Mouse (Mus musculus) liver, embryonic 12.5 days (tissue): ENCODE measurements around the gene Pou2f3. TPM values are rescaled to one million over a fixed set of nuclear protein-coding genes. Genes with fewer than 3 reads are reported as not detected.

Source experiments
- ATAC-seq: fragments of 200-750 bp; cut with Nextera tagmentation; 2 replicates; pipeline ENCODE4 v1.8.0; 2017; ENCODE audit warnings: moderate number of reproducible peaks, mild to moderate bottlenecking, moderate library complexity
- H3K27ac ChIP-seq: fragments of 300-500 bp; sonication (generic); 2 replicates; pipeline ENCODE4 v1.5.1; 2016; ENCODE audit warnings: mild to moderate bottlenecking
- H3K27me3 ChIP-seq: fragments of 300-500 bp; sonication (generic); replicated peaks from 2 replicates; pipeline ENCODE4 v1.6.1; 2016; ENCODE audit warnings: mild to moderate bottlenecking, moderate library complexity
- H3K36me3 ChIP-seq: fragments of 300-500 bp; sonication (generic); 2 replicates; pipeline ENCODE4 v1.6.1; 2016; ENCODE audit warnings: mild to moderate bottlenecking, moderate library complexity
- H3K4me1 ChIP-seq: fragments of 300-500 bp; sonication (generic); 2 replicates; pipeline ENCODE4 v1.6.1; 2016
- H3K4me2 ChIP-seq: fragments of 300-500 bp; sonication (generic); 2 replicates; pipeline ENCODE4 v1.6.1; 2016; ENCODE audit warnings: mild to moderate bottlenecking, moderate library complexity
- H3K4me3 ChIP-seq: fragments of 300-500 bp; sonication (generic); 2 replicates; pipeline ENCODE4 v1.5.1; 2016; ENCODE audit warnings: mild to moderate bottlenecking, moderate library complexity
- H3K9ac ChIP-seq: fragments of 300-500 bp; sonication (generic); 2 replicates; pipeline ENCODE4 v1.6.1; 2016; ENCODE audit warnings: mild to moderate bottlenecking, moderate library complexity
- H3K9me3 ChIP-seq: fragments of 300-500 bp; sonication (generic); replicated peaks from 2 replicates; pipeline ENCODE4 v1.6.1; 2016; ENCODE audit warnings: mild to moderate bottlenecking, moderate library complexity
- WGBS: fragments of 180-500 bp; shearing (Covaris S2); methylation state at CpG from one replicate; pipeline ENCODE4 v1.1.7; 2016; ENCODE audit not compliant: insufficient replicate concordance; 5-methylcytosine and 5-hydroxymethylcytosine counted together
- polyA plus RNA-seq: library from polyadenylated mRNA; unstranded; fragments of >200 nt; fragmentation: Nextera tagmentation; extraction: Ambion mirVana; gene quantifications from 2 replicates; pipeline ENCODE4 v1.2.1, GENCODE M21; 2016

Gene Pou2f3
- polyA plus RNA-seq, 1 experiment from 2014 or later = not detected

GRCm38 (mm10) chr9:43150957-43151356, 59.2 kb downstream of the Pou2f3 start:
- H3K4me1 ChIP-seq = no peaks in the 10 kb centered on the region
- no peak overlapping the region for H3K9ac ChIP-seq
- WGBS = 62% methylated on average over 9 of the region's 9 CpGs
- ATAC-seq = no peak
- no peak overlapping the region for H3K4me2 ChIP-seq
- no peaks in the 10 kb centered on the region for H3K9me3 ChIP-seq
- no peak overlapping the region for H3K27ac ChIP-seq
- H3K36me3 ChIP-seq = no peaks in the 10 kb centered on the region
- H3K4me3 ChIP-seq = no peak overlapping the region
- H3K27me3 ChIP-seq = peaks cover 60% of the 10 kb centered on the region

- H3K4me1 ChIP-seq = no peaks in the 10 kb centered on the region
- H3K27me3 ChIP-seq = peaks cover 53% of the 10 kb centered on the region
- no peaks in the 10 kb centered on the region for H3K9me3 ChIP-seq
- no peak overlapping the region for H3K27ac ChIP-seq
- 41% methylated on average over 10 of the region's 10 CpGs for WGBS
- H3K9ac ChIP-seq = no peak overlapping the region
- H3K4me2 ChIP-seq = no peak overlapping the region
- no peaks in the 10 kb centered on the region for H3K36me3 ChIP-seq
- no peak overlapping the region for H3K4me3 ChIP-seq
- no peak for ATAC-seq
Measured at GRCm38 (mm10) chr9:43150075-43150474, 60.1 kb downstream of the Pou2f3 start.

- no peak overlapping the region for H3K4me2 ChIP-seq
- ATAC-seq = no peak
- WGBS = 53% methylated on average over 3 of the region's 3 CpGs
- H3K4me1 ChIP-seq = no peaks in the 10 kb centered on the region
- H3K9ac ChIP-seq = no peak overlapping the region
- H3K9me3 ChIP-seq = no peaks in the 10 kb centered on the region
- peaks cover 48% of the 10 kb centered on the region for H3K27me3 ChIP-seq
- H3K27ac ChIP-seq = no peak overlapping the region
- H3K36me3 ChIP-seq = no peaks in the 10 kb centered on the region
- no peak overlapping the region for H3K4me3 ChIP-seq
Measured at GRCm38 (mm10) chr9:43149498-43149897, 60.7 kb downstream of the Pou2f3 start.

GRCm38 (mm10) chr9:43145196-43145595, 65.0 kb downstream of the Pou2f3 start:
- no peak overlapping the region for H3K27ac ChIP-seq
- H3K9me3 ChIP-seq = no peaks in the 10 kb centered on the region

GRCm38 (mm10) chr9:43144206-43144810, 65.9 kb downstream of the Pou2f3 start:
- Histone ChIP-seq H3K9me3 (no peaks in the 10 kb centered on the region), H3K4me2 (no peak overlapping the region), H3K27ac (no peak overlapping the region), H3K36me3 (no peaks in the 10 kb centered on the region), H3K4me1 (no peaks in the 10 kb centered on the region), H3K27me3 (peaks cover 22% of the 10 kb centered on the region), H3K9ac (no peak overlapping the region), H3K4me3 (no peak overlapping the region)
- 58% methylated on average over 12 of the region's 12 CpGs for WGBS
- ATAC-seq = no peak

More at GRCm38 (mm10) chr9:43145196-43145595, 65.0 kb downstream of the Pou2f3 start:
- WGBS = 67% methylated on average over 4 of the region's 4 CpGs
- Histone ChIP-seq H3K27me3 (peaks cover 31% of the 10 kb centered on the region), H3K9ac (no peak overlapping the region), H3K4me2 (no peak overlapping the region), H3K4me1 (no peaks in the 10 kb centered on the region), H3K36me3 (no peaks in the 10 kb centered on the region), H3K4me3 (no peak overlapping the region)
- no peak for ATAC-seq

- Histone ChIP-seq H3K9me3 (no peaks in the 10 kb centered on the region), H3K36me3 (no peaks in the 10 kb centered on the region), H3K4me1 (no peaks in the 10 kb centered on the region), H3K4me2 (no peak overlapping the region), H3K4me3 (no peak overlapping the region), H3K9ac (no peak overlapping the region), H3K27ac (no peak overlapping the region), H3K27me3 (peaks cover 18% of the 10 kb centered on the region)
- no peak for ATAC-seq
- 3% methylated on average over 4 of the region's 4 CpGs for WGBS
Measured at GRCm38 (mm10) chr9:43141839-43142238, 68.3 kb downstream of the Pou2f3 start.

GRCm38 (mm10) chr9:43133525-43133924, 76.6 kb downstream of the Pou2f3 start:
- 53% methylated on average over 3 of the region's 3 CpGs for WGBS
- H3K36me3 ChIP-seq = no peaks in the 10 kb centered on the region
- no peak overlapping the region for H3K27ac ChIP-seq
- H3K4me2 ChIP-seq = no peak overlapping the region
- no peak overlapping the region for H3K4me3 ChIP-seq
- no peaks in the 10 kb centered on the region for H3K9me3 ChIP-seq
- H3K4me1 ChIP-seq = peaks cover 13% of the 10 kb centered on the region
- ATAC-seq = no peak
- H3K9ac ChIP-seq = no peak overlapping the region
- peaks cover 38% of the 10 kb centered on the region for H3K27me3 ChIP-seq

GRCm38 (mm10) chr9:43132380-43132779, 77.8 kb downstream of the Pou2f3 start:
- no peak for ATAC-seq
- Histone ChIP-seq H3K9ac (no peak overlapping the region), H3K4me2 (no peak overlapping the region), H3K9me3 (no peaks in the 10 kb centered on the region), H3K27ac (no peak overlapping the region), H3K27me3 (peaks cover 41% of the 10 kb centered on the region), H3K36me3 (no peaks in the 10 kb centered on the region), H3K4me1 (peaks cover 13% of the 10 kb centered on the region), H3K4me3 (no peak overlapping the region)
- WGBS = 30% methylated on average over 4 of the region's 4 CpGs

GRCm38 (mm10) chr9:43131940-43132339, 78.2 kb downstream of the Pou2f3 start:
- Histone ChIP-seq H3K9ac (no peak overlapping the region), H3K4me2 (no peak overlapping the region), H3K4me3 (no peak overlapping the region), H3K27me3 (peaks cover 46% of the 10 kb centered on the region), H3K27ac (no peak overlapping the region), H3K4me1 (peaks cover 13% of the 10 kb centered on the region), H3K36me3 (no peaks in the 10 kb centered on the region), H3K9me3 (no peaks in the 10 kb centered on the region)
- ATAC-seq = no peak
- 56% methylated on average over 5 of the region's 5 CpGs for WGBS

- no peak overlapping the region for H3K4me2 ChIP-seq
- no peak overlapping the region for H3K9ac ChIP-seq
- peaks cover 53% of the 10 kb centered on the region for H3K27me3 ChIP-seq
- peaks cover 13% of the 10 kb centered on the region for H3K4me1 ChIP-seq
- 81% methylated on average over 2 of the region's 2 CpGs for WGBS
- H3K36me3 ChIP-seq = no peaks in the 10 kb centered on the region
- no peak overlapping the region for H3K4me3 ChIP-seq
- no peaks in the 10 kb centered on the region for H3K9me3 ChIP-seq
- ATAC-seq = no peak
- H3K27ac ChIP-seq = no peak overlapping the region
Measured at GRCm38 (mm10) chr9:43130684-43131083, 79.5 kb downstream of the Pou2f3 start.

GRCm38 (mm10) chr9:43127101-43127787, 82.9 kb downstream of the Pou2f3 start:
- no peak overlapping the region for H3K4me2 ChIP-seq
- no peak overlapping the region for H3K27ac ChIP-seq
- 58% methylated on average over 10 of the region's 10 CpGs for WGBS
- H3K4me1 ChIP-seq = peaks cover 13% of the 10 kb centered on the region
- no peaks in the 10 kb centered on the region for H3K36me3 ChIP-seq
- H3K9ac ChIP-seq = no peak overlapping the region
- no peaks in the 10 kb centered on the region for H3K9me3 ChIP-seq
- H3K27me3 ChIP-seq = peaks cover 50% of the 10 kb centered on the region
- no peak for ATAC-seq
- H3K4me3 ChIP-seq = no peak overlapping the region

GRCm38 (mm10) chr9:43122379-43122778, 87.8 kb downstream of the Pou2f3 start:
- Histone ChIP-seq H3K27me3 (peaks cover 58% of the 10 kb centered on the region), H3K4me1 (peaks cover 3% of the 10 kb centered on the region; the same call in 1 of the 2 replicates), H3K36me3 (no peaks in the 10 kb centered on the region), H3K9me3 (no peaks in the 10 kb centered on the region), H3K4me2 (no peak overlapping the region), H3K27ac (no peak overlapping the region), H3K4me3 (no peak overlapping the region), H3K9ac (no peak overlapping the region)
- 24% methylated on average over 1 of the region's 1 CpGs for WGBS
- ATAC-seq = no peak
